Mouse (Mus musculus) lung, postnatal 0 days (tissue): ENCODE data around the gene Rab43. TPM values are rescaled to one million over a fixed set of nuclear protein-coding genes. Genes with fewer than 3 reads are reported as not detected.
A peak's percentile ranks its signal among the peaks of the same experiment; 100 is the strongest.

Experiments
- ATAC-seq: fragments of 200-750 bp; cut with Nextera tagmentation; 2 replicates; pipeline ENCODE4 v1.8.0; 2017; ENCODE audit warnings: moderate library complexity
- DNase-seq: peaks from one replicate; pipeline ENCODE4 v3.0.0-alpha.2; 2016; ENCODE audit warnings: low spot score
- H3K27ac ChIP-seq: fragments of 300-500 bp; sonication (generic); 2 replicates; pipeline ENCODE4 v1.5.1; 2014; ENCODE audit warnings: antibody characterized with exemption, mild to moderate bottlenecking, low read length, mixed read lengths
- H3K27me3 ChIP-seq: fragments of 300-500 bp; sonication (generic); replicated peaks from 2 replicates; pipeline ENCODE4 v1.6.1; 2014; ENCODE audit warnings: low read length, mixed read lengths; ENCODE audit not compliant: insufficient read depth
- H3K36me3 ChIP-seq: fragments of 300-500 bp; sonication (generic); 2 replicates; pipeline ENCODE4 v1.6.1; 2014; ENCODE audit warnings: low read length, mixed read lengths; ENCODE audit not compliant: insufficient read depth
- H3K4me1 ChIP-seq: fragments of 300-500 bp; sonication (generic); 2 replicates; pipeline ENCODE4 v1.6.1; 2014; ENCODE audit warnings: antibody characterized with exemption, low read depth, low read length, mixed read lengths; ENCODE audit not compliant: insufficient read depth
- H3K4me2 ChIP-seq: fragments of 300-500 bp; sonication (generic); replicated peaks from 2 replicates; pipeline ENCODE4 v1.6.1; 2014; ENCODE audit warnings: low read depth, mild to moderate bottlenecking, low read length, moderate library complexity, mixed read lengths
- H3K4me3 ChIP-seq: fragments of 300-500 bp; sonication (generic); 2 replicates; pipeline ENCODE4 v1.5.1; 2014; ENCODE audit warnings: low read depth, low read length
- H3K9ac ChIP-seq: fragments of 300-500 bp; sonication (generic); replicated peaks from 2 replicates; pipeline ENCODE4 v1.6.1; 2014; ENCODE audit warnings: low read depth, mild to moderate bottlenecking
- H3K9me3 ChIP-seq: fragments of 300-500 bp; sonication (generic); 2 replicates; pipeline ENCODE4 v1.6.1; 2016; ENCODE audit warnings: low read length, mixed read lengths
- CTCF ChIP-seq: IDR thresholded peaks from 2 replicates; pipeline ENCODE4 v1.5.1; 2016; ENCODE audit warnings: antibody characterized with exemption, mild to moderate bottlenecking
- EP300 ChIP-seq: IDR thresholded peaks from 2 replicates; pipeline ENCODE4 v1.6.1; 2016; ENCODE audit warnings: antibody characterized with exemption, mild to moderate bottlenecking, control low read depth
- WGBS: fragments of 180-500 bp; shearing (Covaris S2); extraction: QIAGEN DNeasy Blood & Tissue Kit; methylation state at CpG from one replicate; pipeline ENCODE4 v1.1.7; 2014; 5-methylcytosine and 5-hydroxymethylcytosine counted together
- polyA plus RNA-seq: library from polyadenylated mRNA; unstranded; fragments of >200 nt; fragmentation: Nextera tagmentation; extraction: Ambion mirVana; gene quantifications from 2 replicates; pipeline ENCODE4 v1.2.1, GENCODE M21; 2015

The Rab43 gene
- polyA plus RNA-seq, 1 experiment from 2014 or later = 15.1 TPM

GRCm38 (mm10) chr6:87743281-87743680, 68.7 kb downstream of the Rab43 start:
- Histone ChIP-seq H3K4me1 (no peaks in the 10 kb centered on the region; the same call in 1 of the 2 replicates), H3K36me3 (no peaks in the 10 kb centered on the region), H3K4me2 (no peak overlapping the region), H3K9me3 (no peaks in the 10 kb centered on the region), H3K4me3 (no peak overlapping the region), H3K27ac (no peak overlapping the region), H3K27me3 (no peaks in the 10 kb centered on the region), H3K9ac (no peak overlapping the region)
- TF ChIP-seq EP300 = no peak
- TF ChIP-seq CTCF = no peak
- DNase-seq = no peak
- 74% methylated on average over 5 of the region's 5 CpGs for WGBS
- ATAC-seq = no peak

GRCm38 (mm10) chr6:87742804-87743203, 69.2 kb downstream of the Rab43 start:
- no peak overlapping the region for H3K9ac ChIP-seq
- no peaks in the 10 kb centered on the region for H3K36me3 ChIP-seq
- H3K9me3 ChIP-seq = no peaks in the 10 kb centered on the region
- ATAC-seq = peak; percentile 25
- H3K4me3 ChIP-seq = no peak overlapping the region
- WGBS = 84% methylated on average over 5 of the region's 5 CpGs
- H3K27ac ChIP-seq = no peak overlapping the region
- DNase-seq = no peak
- TF ChIP-seq EP300 (no peak), CTCF (peak; percentile 54)
- no peak overlapping the region for H3K4me2 ChIP-seq
- no peaks in the 10 kb centered on the region; the same call in 1 of the 2 replicates for H3K4me1 ChIP-seq
- H3K27me3 ChIP-seq = no peaks in the 10 kb centered on the region

GRCm38 (mm10) chr6:87741978-87742377, 70.0 kb downstream of the Rab43 start:
- no peak overlapping the region for H3K4me2 ChIP-seq
- no peaks in the 10 kb centered on the region; the same call in 1 of the 2 replicates for H3K4me1 ChIP-seq
- DNase-seq = no peak
- no peak for ATAC-seq
- TF ChIP-seq CTCF = no peak
- TF ChIP-seq EP300 = no peak
- no peaks in the 10 kb centered on the region for H3K36me3 ChIP-seq
- no peaks in the 10 kb centered on the region for H3K9me3 ChIP-seq
- no peak overlapping the region for H3K9ac ChIP-seq
- no peak overlapping the region for H3K4me3 ChIP-seq
- no peak overlapping the region for H3K27ac ChIP-seq
- H3K27me3 ChIP-seq = no peaks in the 10 kb centered on the region
- 76% methylated on average over 8 of the region's 8 CpGs for WGBS

- Histone ChIP-seq H3K4me1 (no peaks in the 10 kb centered on the region; the same call in 1 of the 2 replicates), H3K9me3 (no peaks in the 10 kb centered on the region), H3K9ac (no peak overlapping the region), H3K27ac (no peak overlapping the region), H3K36me3 (no peaks in the 10 kb centered on the region), H3K4me3 (no peak overlapping the region), H3K27me3 (no peaks in the 10 kb centered on the region), H3K4me2 (no peak overlapping the region)
- TF ChIP-seq CTCF (no peak), EP300 (no peak)
- DNase-seq (no peak), ATAC-seq (no peak)
Measured at GRCm38 (mm10) chr6:87740496-87740895, 71.5 kb downstream of the Rab43 start.

GRCm38 (mm10) chr6:87739898-87740297, 72.1 kb downstream of the Rab43 start:
- Histone ChIP-seq H3K27me3 (no peaks in the 10 kb centered on the region), H3K9me3 (no peaks in the 10 kb centered on the region), H3K27ac (no peak overlapping the region), H3K4me2 (no peak overlapping the region), H3K4me3 (no peak overlapping the region), H3K9ac (no peak overlapping the region), H3K4me1 (no peaks in the 10 kb centered on the region; the same call in 1 of the 2 replicates), H3K36me3 (no peaks in the 10 kb centered on the region)
- no peak for TF ChIP-seq EP300
- no peak for TF ChIP-seq CTCF
- WGBS = 18% methylated on average over 6 of the region's 6 CpGs
- DNase-seq (no peak), ATAC-seq (no peak)

Other genes with a start within 250 kb of the Rab43 start
- gene Prokr1, start 221.4 kb downstream of the Rab43 start, polyA plus RNA-seq = 0.41 and 0.52 TPM in 2 replicates
- gene Aplf, start 140.0 kb downstream of the Rab43 start, polyA plus RNA-seq = 8.7 and 10.0 TPM in 2 replicates
- gene Efcc1, start 81.3 kb downstream of the Rab43 start, polyA plus RNA-seq = 4.0 and 5.9 TPM in 2 replicates
- gene Gp9, start 34.1 kb downstream of the Rab43 start, polyA plus RNA-seq = 8.3 and 9.1 TPM in 2 replicates
- 0.73 and 0.94 TPM in 2 replicates for gene Gm45140, start 23.6 kb upstream of the Rab43 start, polyA plus RNA-seq
- gene Isy1, start 26.6 kb upstream of the Rab43 start, polyA plus RNA-seq = 21.4 and 24.1 TPM in 2 replicates
- gene Cnbp, start 38.9 kb upstream of the Rab43 start, polyA plus RNA-seq = 565 and 604 TPM in 2 replicates
- gene Copg1, start 75.7 kb upstream of the Rab43 start, polyA plus RNA-seq = 72.2 and 75.4 TPM in 2 replicates
- 33.5 and 34.5 TPM in 2 replicates for gene Hmces, start 101.8 kb upstream of the Rab43 start, polyA plus RNA-seq
- 9.1 and 11.5 TPM in 2 replicates for gene H1fx, start 169.5 kb upstream of the Rab43 start, polyA plus RNA-seq
- 242 and 253 TPM in 2 replicates for gene Rab7, start 233.1 kb upstream of the Rab43 start, polyA plus RNA-seq